Mouse (Mus musculus) lung, postnatal 0 days (tissue): ENCODE results near the gene Mrpl49.

Experiments used
- CTCF ChIP-seq: IDR thresholded peaks from 2 replicates; pipeline ENCODE4 v1.5.1; 2016; ENCODE audit warnings: antibody characterized with exemption, mild to moderate bottlenecking
- EP300 ChIP-seq: IDR thresholded peaks from 2 replicates; pipeline ENCODE4 v1.6.1; 2016; ENCODE audit warnings: antibody characterized with exemption, mild to moderate bottlenecking, control low read depth

GRCm38 (mm10) chr19:6070571-6071250 lies 13.1 kb upstream of the Mrpl49 start:
- TF ChIP-seq CTCF (no peak), EP300 (no peak)
